Mouse (Mus musculus) gastrocnemius, adult 2 months (tissue): ENCODE data around the gene Ccdc187. TPM values are rescaled to one million over a fixed set of nuclear protein-coding genes. Genes with fewer than 3 reads are reported as not detected.

Experiments
- DNase-seq: peaks from one replicate; pipeline ENCODE4 v3.0.0; 2022
- H3K27ac ChIP-seq: fragments of 200-600 bp; 2 replicates; pipeline ENCODE4 v1.8.1; 2022; ENCODE audit warnings: mild to moderate bottlenecking
- H3K4me3 ChIP-seq: fragments of 200-600 bp; 2 replicates; pipeline ENCODE4 v1.8.1; 2022; ENCODE audit warnings: mild to moderate bottlenecking, moderate library complexity
- CTCF ChIP-seq: fragments of 200-600 bp; IDR thresholded peaks from 2 replicates; pipeline ENCODE4 v1.8.1; 2022; ENCODE audit warnings: antibody characterized with exemption, mild to moderate bottlenecking, moderate library complexity
- intact Hi-C: fragments of 180-260 bp; cut with DNase I; formaldehyde crosslinking; loops from one replicate; pipeline ENCODE4 v1.15.1; 2025
- total RNA-seq, 2 experiments: library from RNA; stranded (reverse); gene quantifications; 2 replicates each; pipeline ENCODE4 v1.2.3; 2021

Ccdc187 gene
- total RNA-seq, 2 experiments from 2014 or later = not detected

DNA sequence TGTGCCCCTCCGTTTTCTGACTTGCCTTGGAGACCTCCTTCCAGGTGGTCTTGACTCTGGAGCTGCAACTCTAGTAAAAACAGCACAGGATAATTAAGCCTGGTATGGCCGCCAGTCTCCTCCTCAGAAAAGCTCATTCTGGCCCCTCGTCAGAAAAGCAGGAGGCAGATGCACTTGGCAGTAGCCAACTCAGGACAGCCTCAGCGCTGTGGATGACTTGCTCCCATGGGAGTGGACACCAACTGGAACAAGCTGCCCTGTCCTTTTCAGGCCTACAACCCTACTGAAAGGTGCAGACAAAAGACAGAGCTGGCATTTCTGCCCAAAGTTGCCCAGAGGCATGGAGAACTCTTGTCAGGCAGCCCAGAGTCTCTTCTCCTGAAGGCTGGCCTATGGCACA is 39.5 kb downstream of the Ccdc187 start:
- no peak for DNase-seq
- TF ChIP-seq CTCF = no peak
- intact Hi-C loops = no loop called here
- H3K27ac ChIP-seq = no peak overlapping the region
- no peak overlapping the region for H3K4me3 ChIP-seq

- Histone ChIP-seq H3K4me3 (no peak overlapping the region), H3K27ac (no peak overlapping the region)
- TF ChIP-seq CTCF = no peak
- intact Hi-C loops = no loop called here
- DNase-seq = no peak
Measured at GRCm38 (mm10) chr2:26252514-26253206, 41.7 kb downstream of the Ccdc187 start.

- peak; percentile 36 for DNase-seq
- intact Hi-C loops = no loop called here
- TF ChIP-seq CTCF = no peak
- H3K27ac ChIP-seq = no peak overlapping the region
- H3K4me3 ChIP-seq = no peak overlapping the region
Measured at GRCm38 (mm10) chr2:26247531-26247930, 46.8 kb downstream of the Ccdc187 start.

DNA sequence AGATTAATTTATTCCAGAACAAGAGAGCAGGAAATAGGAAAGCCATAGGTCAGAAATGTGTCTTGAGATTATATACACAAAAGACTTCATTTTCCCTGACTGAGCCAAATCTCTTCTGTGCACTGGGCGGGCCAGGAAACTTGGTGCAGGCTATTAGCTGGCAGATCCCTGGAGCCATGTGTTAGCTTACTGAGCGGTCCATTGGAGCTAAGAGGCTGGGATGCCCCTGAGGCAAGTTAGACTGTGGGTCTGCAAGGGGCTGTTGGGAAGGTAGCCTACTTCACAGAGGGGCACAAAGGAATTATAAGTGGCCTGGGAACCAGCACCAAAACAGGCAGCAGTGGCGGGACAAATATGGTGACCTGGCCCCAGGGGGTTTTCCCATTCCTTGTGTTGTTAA is 53.5 kb downstream of the Ccdc187 start:
- no peak for DNase-seq
- TF ChIP-seq CTCF = no peak
- H3K27ac ChIP-seq = no peak overlapping the region
- intact Hi-C loops = no loop called here
- H3K4me3 ChIP-seq = no peak overlapping the region

- DNase-seq = no peak
- H3K4me3 ChIP-seq = no peak overlapping the region
- no peak overlapping the region for H3K27ac ChIP-seq
- no peak for TF ChIP-seq CTCF
- intact Hi-C loops = no loop called here
Measured at GRCm38 (mm10) chr2:26240330-26240729, 54.0 kb downstream of the Ccdc187 start.

- Histone ChIP-seq H3K27ac (peak within 1 kb of the TSS; percentile 90), H3K4me3 (peak within 1 kb of the TSS; percentile 76)
- TF ChIP-seq CTCF = no peak
- peak; percentile 98 for DNase-seq
- intact Hi-C loops = no loop called here
Measured at GRCm38 (mm10) chr2:26237290-26237782, 57.0 kb downstream of the Ccdc187 start, which contains the start of gene Qsox2. Gene Qsox2, minus strand, starts transcription at chr2:26237525.

GRCm38 (mm10) chr2:26236681-26237289 is 57.6 kb downstream of the Ccdc187 start:
- DNase-seq = no peak
- Histone ChIP-seq H3K4me3 (peak overlapping the region; percentile 76), H3K27ac (peak overlapping the region; percentile 90)
- intact Hi-C loops = no loop called here
- TF ChIP-seq CTCF = no peak

- Histone ChIP-seq H3K4me3 (no peak overlapping the region), H3K27ac (no peak overlapping the region)
- no peak for TF ChIP-seq CTCF
- intact Hi-C loops = no loop called here
- DNase-seq = no peak
Measured at GRCm38 (mm10) chr2:26234771-26235170, 59.6 kb downstream of the Ccdc187 start.

- intact Hi-C loops = no loop called here
- Histone ChIP-seq H3K27ac (no peak overlapping the region), H3K4me3 (no peak overlapping the region)
- DNase-seq = no peak
- no peak for TF ChIP-seq CTCF
Measured at GRCm38 (mm10) chr2:26234253-26234652, 60.1 kb downstream of the Ccdc187 start.

DNA sequence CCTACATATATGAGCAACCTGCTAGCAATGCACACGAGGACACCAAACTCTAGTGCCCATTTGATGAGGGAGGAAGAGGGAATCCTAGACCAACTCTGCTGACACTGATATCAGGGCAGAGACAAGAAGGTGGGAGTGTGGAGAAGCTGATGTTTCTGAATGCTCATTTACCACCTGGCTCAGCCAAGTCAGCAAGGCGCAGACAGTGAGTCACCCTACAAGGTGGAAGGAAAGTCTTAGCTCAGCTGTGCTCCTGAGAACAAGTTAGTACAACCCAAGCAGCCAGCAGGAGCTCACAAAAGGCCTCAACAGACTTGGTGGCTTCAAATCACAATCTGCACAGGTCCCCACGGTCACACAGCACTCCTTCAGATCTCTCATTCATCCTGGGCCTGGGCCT is 63.0 kb downstream of the Ccdc187 start:
- TF ChIP-seq CTCF = no peak
- Histone ChIP-seq H3K27ac (no peak overlapping the region), H3K4me3 (no peak overlapping the region)
- no peak for DNase-seq
- intact Hi-C loops = no loop called here

GRCm38 (mm10) chr2:26230253-26230652 is 64.1 kb downstream of the Ccdc187 start:
- H3K27ac ChIP-seq = no peak overlapping the region
- intact Hi-C loops = no loop called here

DNA sequence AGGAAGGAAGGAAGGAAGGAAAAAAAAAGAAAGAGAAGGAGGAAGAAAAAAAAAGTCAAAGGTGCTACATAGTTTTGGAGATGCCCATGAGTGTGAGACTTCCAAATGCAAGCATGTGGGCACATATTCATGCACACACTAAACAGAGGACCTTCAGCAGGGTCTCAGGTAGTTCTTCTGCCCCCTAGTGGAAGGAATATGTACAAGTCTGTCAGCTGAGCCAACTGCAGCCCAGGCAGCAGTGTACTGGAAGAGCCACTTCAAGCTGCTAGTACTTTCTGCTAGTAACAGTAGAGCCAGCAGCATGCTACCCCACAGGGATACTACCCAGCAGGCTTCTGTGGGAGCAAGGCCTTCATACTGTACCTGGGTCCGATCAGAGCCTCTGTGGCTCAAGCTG is 66.6 kb downstream of the Ccdc187 start:
- Histone ChIP-seq H3K27ac (no peak overlapping the region), H3K4me3 (no peak overlapping the region)
- intact Hi-C loops = loop anchor here (5.0 kb wide), 1 partner anchor 70 kb away; no protein-coding TSS in a partner anchor
- peak; percentile 83 for TF ChIP-seq CTCF
- no peak for DNase-seq

More at GRCm38 (mm10) chr2:26230253-26230652, 64.1 kb downstream of the Ccdc187 start:
- no peak for TF ChIP-seq CTCF
- no peak for DNase-seq
- no peak overlapping the region for H3K4me3 ChIP-seq

GRCm38 (mm10) chr2:26225242-26225641 is 69.1 kb downstream of the Ccdc187 start:
- no peak overlapping the region for H3K4me3 ChIP-seq
- H3K27ac ChIP-seq = no peak overlapping the region
- no peak for TF ChIP-seq CTCF
- DNase-seq = no peak
- intact Hi-C loops = loop anchor here (5.0 kb wide), 1 partner anchor 68 kb away; no protein-coding TSS in a partner anchor

DNA sequence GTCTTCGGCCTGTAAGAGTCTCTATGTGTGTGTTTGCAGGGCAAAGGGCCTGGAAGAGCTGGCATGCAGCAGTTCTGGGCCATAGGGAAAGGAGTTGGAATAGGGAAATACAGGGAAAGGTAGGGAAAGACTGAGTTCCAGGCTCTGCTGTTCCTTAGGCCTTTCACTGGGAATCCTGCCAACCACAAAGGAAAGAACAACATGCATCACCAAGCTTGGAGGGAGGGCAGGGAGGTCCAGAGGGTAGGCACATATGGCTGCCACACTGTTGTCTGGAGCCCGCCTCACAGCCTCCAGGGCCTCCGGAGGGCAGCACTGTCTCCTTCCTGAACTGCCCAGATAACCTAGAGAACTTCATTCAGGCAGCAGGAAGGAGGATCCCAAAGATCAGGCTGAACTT is 70.4 kb downstream of the Ccdc187 start:
- no peak for TF ChIP-seq CTCF
- no peak overlapping the region for H3K4me3 ChIP-seq
- intact Hi-C loops = no loop called here
- no peak for DNase-seq
- H3K27ac ChIP-seq = no peak overlapping the region
